Mouse (Mus musculus) spleen, postnatal 4 days (tissue): ENCODE measurements around the gene Gm10354.
"Not testable (repeated sequence)": the region's sequence is repeated elsewhere in the genome, so short reads cannot be mapped to it uniquely, and the experiment has no call there.

ENCODE experiments used
- DNase-seq, 2 experiments: peaks; one replicate each; pipeline ENCODE4 v3.0.0; 2022; ENCODE audit warnings: low spot score in 2 of 2

Gm10354 gene

DNA sequence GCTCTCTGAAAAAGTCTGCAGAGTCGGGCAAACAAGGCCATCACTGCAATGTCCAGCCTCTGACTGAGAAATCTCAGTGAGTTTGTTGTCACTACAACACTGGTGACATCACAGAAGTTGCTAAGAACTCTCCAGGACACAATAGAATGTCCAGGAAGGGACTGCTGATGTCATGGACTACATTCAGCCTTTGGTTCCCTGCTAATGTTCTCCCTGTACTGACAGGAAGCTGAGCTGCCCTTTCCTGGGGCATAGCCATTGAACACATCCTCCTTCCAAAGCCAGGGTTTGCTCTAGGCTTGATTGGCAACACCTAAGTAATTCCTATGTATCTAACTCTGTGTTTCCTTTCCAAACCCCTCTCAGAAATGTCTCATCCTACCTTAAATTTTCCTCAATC is at the start of gene Gm10354:
Gene Gm10354 (minus strand): TSS at position 101 of the 400 bp plus-strand sequence.
- DNase-seq = not testable (repeated sequence)

DNA sequence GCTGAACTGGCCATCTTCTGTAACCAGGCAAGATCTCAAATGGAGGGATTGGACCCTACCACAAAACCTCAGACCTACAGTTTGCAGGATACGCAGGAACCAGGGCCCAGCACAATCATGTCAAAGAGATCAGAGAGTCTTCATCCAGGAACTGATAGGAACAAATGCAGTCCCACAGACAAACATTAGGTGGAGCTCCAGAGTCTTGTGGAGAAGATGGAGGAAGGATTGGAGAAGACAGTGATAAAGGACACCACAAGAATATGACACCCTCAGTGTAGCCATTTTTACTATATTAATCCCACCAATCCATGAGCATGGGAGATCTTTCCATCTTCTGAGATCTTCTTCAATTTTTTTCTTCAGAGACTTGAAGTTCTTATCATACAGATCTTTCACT is 45.6 kb upstream of the Gm10354 start:
- not testable (repeated sequence) for DNase-seq

DNA sequence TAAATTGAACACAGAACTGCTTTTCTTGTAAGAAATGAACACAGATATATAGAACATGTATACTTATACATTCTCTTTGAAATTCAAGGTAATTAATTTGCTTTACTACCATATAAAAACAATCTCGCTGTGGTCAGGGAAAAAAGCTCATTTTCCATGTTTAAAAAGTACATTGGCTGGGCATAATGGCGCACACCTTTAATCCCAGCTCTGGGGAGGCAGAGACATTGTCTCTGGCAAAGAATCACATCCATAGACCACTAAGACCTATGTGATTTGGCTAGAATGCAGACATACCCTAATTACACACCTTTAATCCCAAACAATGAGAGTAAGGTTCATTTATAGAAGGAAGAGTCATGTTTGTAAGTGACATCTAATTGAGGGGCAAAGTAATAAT is 41.3 kb upstream of the Gm10354 start:
- not testable (repeated sequence) for DNase-seq

DNA sequence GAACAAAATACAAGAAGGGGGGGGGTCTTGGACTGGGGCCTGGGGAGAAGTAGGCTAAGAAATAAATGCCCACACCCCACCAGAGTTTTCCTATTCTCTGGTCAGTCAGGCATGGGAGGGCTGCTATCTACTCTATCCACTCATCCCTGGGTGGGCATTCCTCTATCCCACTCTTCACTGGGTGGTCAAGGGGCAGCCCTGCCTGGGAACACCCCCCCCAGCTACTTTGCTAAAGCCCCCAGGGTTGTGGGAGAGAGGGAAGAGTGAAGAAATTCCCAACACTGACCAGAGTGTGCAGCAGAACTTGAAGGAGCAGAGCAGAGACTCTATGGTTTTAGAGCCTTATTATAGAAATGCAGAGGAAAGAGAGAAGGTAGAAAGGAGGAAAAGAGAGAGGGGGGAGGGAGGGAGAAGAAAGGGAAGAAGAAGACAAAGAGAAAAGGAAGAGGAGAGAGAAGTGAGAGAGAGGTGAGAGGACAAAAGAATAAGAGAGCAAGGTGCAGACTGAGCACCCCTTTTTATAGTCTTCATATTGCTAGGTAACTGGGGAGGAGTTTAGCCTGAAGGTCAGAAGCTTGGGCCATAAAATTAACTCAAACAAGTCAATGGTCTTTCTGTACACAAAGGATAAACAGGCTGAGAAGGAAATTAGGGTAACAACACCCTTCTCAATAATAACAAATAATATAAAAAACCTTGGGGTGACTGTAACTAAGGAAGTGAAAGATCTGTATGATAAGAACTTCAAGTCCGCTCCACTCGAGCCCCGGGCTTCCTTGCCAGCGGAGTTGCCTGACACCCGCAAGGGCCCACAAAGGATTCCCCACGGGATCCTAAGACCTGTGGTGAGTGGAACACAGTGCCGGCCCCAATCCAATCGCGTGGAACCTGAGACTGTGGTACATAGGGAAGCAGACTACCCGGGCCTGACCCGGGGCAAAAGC is 32.2 kb upstream of the Gm10354 start:
- DNase-seq = not testable (repeated sequence)

DNA sequence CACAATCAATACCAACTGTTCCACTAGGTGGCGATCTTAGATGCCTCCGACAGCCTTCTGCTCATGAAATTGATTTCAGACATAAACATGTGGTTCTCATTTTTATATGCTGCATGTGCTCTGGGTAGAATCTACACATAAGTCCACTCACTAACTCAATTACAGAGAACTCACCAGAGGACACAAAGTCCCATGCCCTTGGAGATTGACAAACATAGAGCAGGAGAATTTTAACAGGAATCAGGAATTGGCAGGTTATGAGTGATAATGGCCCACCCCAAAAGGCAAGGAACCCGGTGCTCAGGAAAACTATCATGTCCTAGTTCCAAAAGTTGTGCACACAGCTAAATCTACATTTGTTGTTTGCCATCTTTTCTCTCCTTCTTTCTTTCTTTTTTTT is 28.2 kb upstream of the Gm10354 start:
- DNase-seq = not testable (repeated sequence)

DNA sequence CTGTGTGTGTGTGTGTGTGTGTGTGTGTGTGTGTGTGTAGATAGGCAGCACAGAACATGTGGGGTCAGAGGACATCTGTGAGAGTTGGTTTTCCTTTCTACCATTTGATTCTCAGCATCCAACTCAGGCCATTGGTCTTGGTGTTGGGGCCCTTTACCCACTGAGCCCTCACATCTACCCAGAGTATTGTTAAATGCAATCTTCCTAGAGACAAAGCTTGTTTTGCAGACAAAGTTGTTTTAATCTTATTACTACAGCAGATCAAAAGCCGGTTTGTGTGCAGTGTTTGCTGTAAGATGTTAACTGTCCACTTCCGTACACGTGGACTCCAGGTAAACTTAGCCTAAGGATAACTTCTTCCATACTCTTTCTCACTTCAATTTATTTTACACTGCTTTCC is 27.6 kb upstream of the Gm10354 start:
- DNase-seq = not testable (repeated sequence)

DNA sequence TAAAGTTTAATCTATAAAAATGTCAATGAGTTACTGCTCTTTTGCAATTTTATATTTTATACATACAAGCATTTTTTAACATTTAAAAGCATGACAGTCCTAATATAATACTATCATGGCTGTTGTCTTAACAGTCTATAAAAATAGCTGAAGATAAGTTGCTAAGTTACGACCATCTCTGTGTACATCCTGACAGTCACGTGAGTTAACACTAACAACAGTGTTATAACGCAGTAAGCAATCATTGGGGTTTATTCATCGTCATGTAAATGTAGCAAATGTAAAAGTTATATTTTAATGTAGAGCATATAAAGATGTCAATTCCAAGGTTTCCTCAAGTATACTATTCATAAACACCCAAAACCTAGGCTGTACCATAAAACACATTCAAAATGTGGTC is 26.8 kb upstream of the Gm10354 start:
- not testable (repeated sequence) for DNase-seq

DNA sequence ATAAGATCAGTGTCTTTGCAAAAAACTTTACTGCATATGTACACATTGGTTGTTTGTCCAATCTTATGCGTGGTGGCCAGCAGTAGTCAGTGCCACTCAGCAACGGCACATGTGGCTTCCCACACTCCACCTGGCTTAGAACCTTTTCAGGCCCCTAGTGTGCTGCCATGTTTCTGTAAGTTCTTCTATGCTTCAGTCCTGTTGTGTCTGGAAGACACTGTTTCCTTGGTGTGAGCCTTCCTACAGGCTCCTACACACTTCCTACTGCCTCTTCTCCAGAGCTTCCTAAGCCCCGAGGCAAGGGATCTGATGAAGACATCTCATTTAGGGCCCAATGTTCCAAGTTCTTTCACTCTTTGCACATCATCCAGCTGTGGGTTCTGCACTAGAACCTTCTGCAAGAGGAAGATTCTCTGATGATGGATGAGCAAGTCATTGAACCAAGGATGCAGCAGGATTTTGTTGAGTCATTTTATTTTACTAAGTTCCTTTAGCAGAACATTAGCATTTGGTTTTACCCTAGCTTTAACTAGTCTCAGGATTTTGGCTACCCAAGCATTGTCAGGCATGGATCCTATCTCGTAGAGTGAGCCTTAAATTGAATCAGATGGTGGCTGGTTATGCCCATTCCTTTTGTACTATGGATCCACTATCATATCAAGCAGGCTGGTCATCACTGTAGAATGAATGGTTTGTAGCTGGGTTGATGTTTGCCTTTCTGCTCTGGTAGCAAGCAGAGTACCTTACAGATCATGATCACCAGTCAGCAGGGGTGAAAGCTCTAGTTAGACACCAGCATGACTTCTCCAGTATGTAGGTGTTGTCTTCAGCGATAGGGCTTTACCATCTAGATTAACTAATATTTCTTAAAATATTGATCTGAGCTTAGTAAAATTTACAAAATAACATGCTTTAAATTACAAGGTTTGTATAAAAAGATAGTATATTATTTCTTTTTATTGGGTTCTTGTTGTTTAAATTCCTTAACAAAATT is 26.1 kb upstream of the Gm10354 start:
- peak in 1 of 2 experiments; percentile 58 for DNase-seq

DNA sequence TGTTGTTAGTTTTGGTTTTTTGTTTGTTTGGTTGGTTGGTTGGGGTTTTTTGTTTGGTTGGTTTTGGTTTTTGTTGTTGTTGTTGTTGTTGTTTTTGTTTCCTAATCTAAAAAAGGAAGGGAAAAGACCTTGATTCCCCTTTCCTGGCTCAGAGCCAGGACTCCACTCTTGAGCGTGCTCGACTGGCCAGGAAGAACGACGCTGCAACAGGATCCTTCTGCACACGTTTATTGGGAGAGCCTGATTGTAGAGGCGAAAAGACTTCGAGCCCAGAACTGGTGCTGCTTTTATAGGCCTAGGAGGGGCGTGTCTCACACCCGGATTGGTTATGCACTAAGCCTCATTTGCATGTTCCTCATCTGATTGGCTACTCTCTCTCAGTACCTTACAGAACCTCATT is 19.3 kb upstream of the Gm10354 start:
- not testable (repeated sequence) for DNase-seq

DNA sequence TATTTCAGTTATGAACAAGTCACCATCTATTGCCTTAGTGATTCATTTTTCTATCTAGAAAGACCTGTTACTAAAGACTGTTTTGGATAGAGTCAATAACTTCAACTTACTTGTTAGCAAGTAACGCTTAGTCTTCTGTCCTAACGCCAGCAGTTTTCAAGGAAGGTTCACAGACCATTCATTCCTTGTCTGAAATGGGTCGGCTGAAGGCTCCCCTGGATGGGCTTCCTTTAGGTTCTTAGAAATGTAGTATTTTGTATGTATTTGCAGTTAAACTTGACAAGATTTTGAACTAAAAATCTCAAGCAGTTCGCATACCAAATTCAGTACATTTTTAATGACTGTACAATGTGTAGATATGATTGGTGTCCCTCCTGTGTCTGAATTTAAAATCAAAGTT is 18.8 kb upstream of the Gm10354 start:
- peak in 1 of 2 experiments; percentile 57 for DNase-seq

DNA sequence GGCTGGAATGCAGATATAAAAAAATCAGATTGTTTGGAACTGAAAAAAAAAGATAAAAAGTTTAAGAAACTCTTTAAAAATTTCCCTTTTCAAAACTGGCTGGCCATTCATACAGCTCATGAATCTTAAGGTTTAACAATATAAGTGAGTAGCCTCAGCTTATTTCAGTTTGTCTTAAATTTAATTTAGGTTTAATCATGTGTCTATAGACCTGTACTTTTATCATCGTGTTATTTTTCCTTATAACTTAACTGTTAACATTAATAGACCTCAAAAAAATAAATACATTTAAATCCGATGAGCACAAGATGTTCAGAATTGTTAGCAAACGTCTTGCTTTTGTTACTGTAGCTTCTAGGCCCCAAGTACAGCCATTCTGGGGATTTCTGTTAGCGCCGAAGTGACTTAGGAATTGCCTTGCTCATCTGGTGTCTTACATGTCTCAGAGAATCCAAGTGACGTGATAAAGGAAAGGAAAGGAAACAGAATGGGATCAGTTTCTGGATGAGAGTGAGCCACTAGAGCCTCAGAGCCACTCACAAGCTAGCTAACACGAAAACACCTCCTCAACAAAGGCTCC is 18.0 kb upstream of the Gm10354 start:
- DNase-seq = not testable (repeated sequence)

DNA sequence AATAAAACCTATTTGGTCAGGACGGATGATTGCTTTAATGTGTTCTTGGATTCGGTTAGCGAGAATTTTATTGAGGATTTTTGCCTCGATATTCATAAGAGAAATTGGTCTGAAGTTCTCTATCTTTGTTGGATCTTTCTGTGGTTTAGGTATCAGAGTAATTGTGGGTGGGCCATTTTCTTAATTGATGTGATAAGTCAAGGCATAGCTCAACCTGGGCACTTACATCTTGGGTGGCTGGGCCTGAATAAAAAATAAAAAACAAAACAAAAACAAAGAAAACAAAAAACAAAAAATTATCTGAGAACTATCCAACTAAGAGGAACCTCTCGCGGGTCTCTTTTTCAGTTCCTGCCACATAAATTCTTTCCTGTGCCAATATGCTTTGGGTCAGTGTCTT is 15.4 kb upstream of the Gm10354 start:
- not testable (repeated sequence) for DNase-seq

DNA sequence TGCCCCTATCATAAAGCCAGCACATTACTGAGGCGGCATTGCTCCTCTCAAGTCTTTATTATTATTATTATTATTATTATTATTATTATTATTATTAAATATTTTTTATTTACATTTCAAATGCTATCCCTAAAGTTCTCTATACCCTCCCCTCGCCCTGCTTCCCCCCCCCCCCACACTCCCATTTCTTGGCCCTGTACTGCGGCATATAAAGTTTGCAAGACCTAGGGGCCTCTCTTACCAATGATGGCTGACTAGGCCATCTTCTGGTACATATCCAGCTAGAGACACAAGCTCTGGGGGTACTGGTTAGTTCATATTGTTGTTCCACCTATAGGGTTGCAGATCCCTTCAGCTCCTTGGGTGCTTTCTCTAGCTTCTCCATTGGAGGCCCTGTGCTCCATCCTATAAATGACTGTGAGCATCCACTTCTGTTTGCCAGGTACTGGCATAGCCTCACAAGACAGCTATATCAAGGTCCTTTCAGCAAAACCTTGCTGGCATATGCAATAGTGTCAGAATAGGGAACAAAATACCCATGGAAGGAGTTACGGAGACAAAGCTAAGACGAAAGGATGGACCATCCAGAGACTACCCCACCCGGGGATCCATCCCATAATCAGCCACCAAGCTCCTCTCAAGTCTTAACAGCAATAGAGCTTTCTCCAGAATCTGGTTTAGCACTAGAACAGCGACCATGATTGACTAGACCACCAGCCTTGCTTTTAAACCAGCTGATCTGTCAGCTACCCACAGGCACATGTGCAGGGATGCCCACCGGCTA is 11.8 kb upstream of the Gm10354 start:
- not testable (repeated sequence) for DNase-seq

DNA sequence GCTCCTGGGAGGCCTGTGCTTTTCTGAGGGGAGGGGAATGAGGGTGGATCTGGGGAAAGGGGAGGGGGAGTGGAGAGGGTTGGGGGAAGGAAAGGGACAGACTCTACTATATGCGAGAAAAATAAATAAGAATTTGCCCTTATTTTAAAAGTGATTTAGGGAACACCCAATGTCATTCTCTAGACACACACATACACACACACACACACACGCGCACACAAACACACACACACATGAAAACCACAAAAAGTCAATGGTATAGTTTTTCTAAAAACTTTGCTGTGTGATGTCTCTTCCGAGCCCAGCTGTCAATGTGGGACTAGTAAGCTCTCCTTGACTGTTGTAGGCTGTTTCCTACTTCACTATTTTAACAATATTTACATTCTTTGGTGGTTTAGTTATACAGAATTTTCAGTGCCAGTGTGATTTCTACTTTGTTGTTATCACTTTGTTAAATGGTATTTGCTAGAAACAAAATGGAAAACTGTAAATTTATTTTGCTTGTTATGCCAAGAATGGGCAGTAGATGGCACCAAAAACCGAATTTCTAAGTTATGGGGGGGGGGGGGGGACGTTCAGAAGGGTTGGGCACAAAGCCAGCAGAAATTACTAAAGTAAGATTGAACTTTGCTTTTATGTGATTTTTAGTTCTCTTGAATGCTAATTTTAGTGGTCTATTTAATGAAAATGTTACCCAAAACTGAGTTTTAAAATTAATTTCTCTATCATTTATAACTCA is 8.1 kb upstream of the Gm10354 start:
- DNase-seq = not testable (repeated sequence)

DNA sequence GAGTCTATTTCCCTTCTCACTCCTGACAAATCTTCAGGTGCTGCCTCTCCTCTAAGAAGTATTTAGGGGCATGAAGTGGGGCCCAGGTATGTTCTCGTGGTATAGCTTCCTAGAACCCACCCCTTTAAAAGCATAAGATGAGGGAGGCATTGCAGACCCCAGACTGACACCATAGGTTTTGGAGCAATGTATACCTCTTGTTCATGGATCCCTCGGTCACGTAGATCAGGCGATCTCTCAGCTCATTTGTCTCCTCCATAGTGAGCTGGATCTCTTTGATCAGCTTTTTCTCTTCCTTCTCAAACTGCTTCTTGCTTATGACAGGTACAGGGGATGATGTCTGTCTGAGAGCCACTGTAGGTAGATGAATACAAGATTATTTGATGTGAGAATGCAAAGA is 1.4 kb downstream of the Gm10354 start:
- DNase-seq = not testable (repeated sequence)

DNA sequence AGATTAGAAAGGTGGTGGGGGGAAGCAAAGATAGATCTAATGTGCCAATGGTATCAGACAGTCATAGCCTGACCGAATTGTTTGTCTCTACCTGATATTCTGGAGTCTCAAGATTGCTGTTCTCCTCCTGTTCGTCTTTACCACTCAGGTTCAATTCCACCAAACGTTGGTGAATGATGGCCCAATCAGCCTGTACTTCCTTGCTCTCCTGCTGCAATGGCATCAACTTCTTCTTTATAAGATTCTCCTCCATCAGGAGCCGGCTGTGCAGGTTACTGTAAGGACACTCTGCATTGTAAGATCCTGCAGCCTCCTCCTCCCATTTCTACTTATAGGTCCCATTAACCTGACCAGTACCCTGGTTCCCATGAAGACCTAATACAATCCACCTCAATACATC is 3.4 kb downstream of the Gm10354 start:
- peak in 1 of 2 experiments; percentile 56 for DNase-seq

DNA sequence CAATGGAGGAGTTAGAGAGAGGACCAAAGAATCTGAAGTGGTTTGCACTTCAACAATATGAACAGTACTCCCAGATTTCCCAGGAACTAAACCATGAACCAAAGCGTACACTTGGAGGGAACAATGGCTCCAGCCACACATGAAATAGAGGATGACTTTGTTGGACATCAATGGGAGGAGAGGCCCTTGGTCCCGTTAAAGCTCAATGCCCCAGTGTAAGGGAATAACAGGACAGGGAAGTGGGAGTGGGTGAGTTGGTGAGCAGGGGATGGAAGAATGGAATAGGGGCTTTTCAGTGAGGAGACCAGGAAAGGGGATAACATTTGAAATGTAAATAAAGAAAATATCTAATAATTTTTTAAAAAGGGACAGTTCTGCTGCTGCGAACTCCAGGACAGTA is 5.9 kb downstream of the Gm10354 start:
- DNase-seq = peak in 1 of 2 experiments; percentile 56

DNA sequence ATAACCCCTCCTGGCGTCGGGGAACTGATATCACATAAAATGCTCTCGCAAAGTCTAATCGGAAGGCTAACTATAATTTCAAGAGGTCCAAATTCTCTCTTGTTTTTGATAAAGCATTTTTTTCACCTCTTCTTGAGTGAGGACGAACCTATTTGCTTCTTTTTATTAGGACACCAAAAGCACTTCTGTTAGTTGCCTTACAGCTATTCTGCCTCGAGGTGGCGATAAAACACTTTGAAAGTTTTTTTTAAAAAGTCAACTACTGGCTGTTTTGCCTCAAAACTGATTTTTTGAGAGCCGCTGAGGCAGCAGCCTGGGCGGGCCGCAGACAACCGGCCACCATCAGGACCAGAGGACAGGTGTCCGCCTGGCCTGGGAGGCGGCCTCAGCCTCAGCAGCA is 14.9 kb downstream of the Gm10354 start:
- DNase-seq = not testable (repeated sequence)

DNA sequence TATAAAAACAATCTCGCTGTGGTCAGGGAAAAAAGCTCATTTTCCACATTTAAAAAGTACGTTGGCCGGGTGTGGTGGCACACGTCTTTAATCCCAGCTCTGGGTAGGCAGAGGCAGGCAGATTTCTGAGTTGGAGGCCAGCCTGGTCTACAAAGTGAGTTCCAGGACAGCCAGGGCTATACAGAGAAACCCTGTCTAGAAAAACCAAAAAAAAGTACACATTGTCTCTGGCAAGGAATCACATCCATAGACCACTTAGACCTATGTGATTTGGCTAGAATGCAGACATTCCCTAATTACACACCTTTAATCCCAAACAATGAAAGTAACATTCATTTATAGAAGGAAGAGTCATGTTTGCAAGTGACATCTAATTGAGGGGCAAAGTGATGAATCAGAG is 17.2 kb downstream of the Gm10354 start:
- DNase-seq = not testable (repeated sequence)
